Mouse (Mus musculus): Measurements from ENCODE around the gene Spo11. TPM values are rescaled to one million over a fixed set of nuclear protein-coding genes. Genes with fewer than 3 reads are reported as not detected.

Spo11 gene
- total RNA-seq, 1 experiment = 0.13 TPM

- Histone ChIP-seq H3K9me3 (ENCODE audit: control insufficient read depth, insufficient read depth, low read depth, low read length) (no peaks in the 10 kb centered on the region), H3K4me1 (ENCODE audit: control insufficient read depth in 2 of 2, insufficient read depth in 2 of 2, low read length in 2 of 2, poor library complexity in 1 of 2) (peaks cover 3 to 15% of the 10 kb centered on the region in 2 experiments; a peak in 3 of 4 replicates), H3K36me3 (ENCODE audit: control insufficient read depth, insufficient read depth, low read length, poor library complexity, severe bottlenecking) (no peaks in the 10 kb centered on the region), H3K4me3 (ENCODE audit: insufficient read depth in 1 of 2, low read depth in 1 of 2, low read length in 2 of 2, poor library complexity in 1 of 2, severe bottlenecking in 1 of 2) (no peak overlapping the region), H3K9ac (ENCODE audit: insufficient read depth, low read depth, low read length, poor library complexity, severe bottlenecking) (no peak overlapping the region), H3K27ac (ENCODE audit: insufficient read depth, low read depth, low read length, poor library complexity, severe bottlenecking) (no peak overlapping the region)
- TF ChIP-seq ZNF384 (IDR thresholded peaks at IDR 0.05; ENCODE audit: low read depth, low read length) (no peak), MAFK (IDR thresholded peaks at IDR 0.05; ENCODE audit: insufficient read depth, low read depth, low read length) (no peak), ZC3H11A (IDR thresholded peaks at IDR 0.05; ENCODE audit: borderline replicate concordance, low read depth, low read length) (no peak), HCFC1 (IDR thresholded peaks at IDR 0.05; ENCODE audit: borderline replicate concordance, insufficient read depth, low read length) (no peak), CHD2 (IDR thresholded peaks at IDR 0.05; ENCODE audit: low read depth, low read length) (no peak)
- in situ Hi-C loops (cut with MboI; ENCODE audit: low sequenced_read_pairs in 2 of 2, unreplicated experiment in 2 of 2) = no loop called here
- no peak for DNase-seq (ENCODE audit: low read depth, low spot score)
Observed at GRCm38 (mm10) chr2:172934420-172934788, 43.1 kb upstream of the Spo11 start.

- Histone ChIP-seq H3K4me3 (ENCODE audit: insufficient read depth in 1 of 2, low read depth in 1 of 2, low read length in 2 of 2, poor library complexity in 1 of 2, severe bottlenecking in 1 of 2) (peak overlapping the region in 1 of 2 experiments; percentile 21; a peak in 1 of 4 replicates), H3K9ac (ENCODE audit: insufficient read depth, low read depth, low read length, poor library complexity, severe bottlenecking) (peak overlapping the region; percentile 31; the same call in 1 of the 2 replicates), H3K9me3 (ENCODE audit: control insufficient read depth, insufficient read depth, low read depth, low read length) (no peaks in the 10 kb centered on the region), H3K27ac (ENCODE audit: insufficient read depth, low read depth, low read length, poor library complexity, severe bottlenecking) (no peak overlapping the region), H3K36me3 (ENCODE audit: control insufficient read depth, insufficient read depth, low read length, poor library complexity, severe bottlenecking) (no peaks in the 10 kb centered on the region), H3K4me1 (ENCODE audit: control insufficient read depth in 2 of 2, insufficient read depth in 2 of 2, low read length in 2 of 2, poor library complexity in 1 of 2) (peaks cover 3 to 15% of the 10 kb centered on the region in 2 experiments; a peak in 2 of 4 replicates)
- in situ Hi-C loops (cut with MboI; ENCODE audit: low sequenced_read_pairs in 2 of 2, unreplicated experiment in 2 of 2) = no loop called here
- TF ChIP-seq CHD2 (IDR thresholded peaks at IDR 0.05; ENCODE audit: low read depth, low read length) (no peak), MAFK (IDR thresholded peaks at IDR 0.05; ENCODE audit: insufficient read depth, low read depth, low read length) (no peak), ZC3H11A (IDR thresholded peaks at IDR 0.05; ENCODE audit: borderline replicate concordance, low read depth, low read length) (no peak), ZNF384 (IDR thresholded peaks at IDR 0.05; ENCODE audit: low read depth, low read length) (no peak), HCFC1 (IDR thresholded peaks at IDR 0.05; ENCODE audit: borderline replicate concordance, insufficient read depth, low read length) (no peak)
- DNase-seq (ENCODE audit: low read depth, low spot score) = no peak
Observed at GRCm38 (mm10) chr2:172934891-172935740, 42.4 kb upstream of the Spo11 start.

GRCm38 (mm10) chr2:172935776-172936562, 41.5 kb upstream of the Spo11 start:
- DNase-seq (ENCODE audit: low read depth, low spot score) = no peak
- no peaks in the 10 kb centered on the region for H3K36me3 ChIP-seq (ENCODE audit: control insufficient read depth, insufficient read depth, low read length, poor library complexity, severe bottlenecking)
- H3K27ac ChIP-seq (ENCODE audit: insufficient read depth, low read depth, low read length, poor library complexity, severe bottlenecking) = no peak overlapping the region
- H3K4me3 ChIP-seq (ENCODE audit: insufficient read depth in 1 of 2, low read depth in 1 of 2, low read length in 2 of 2, poor library complexity in 1 of 2, severe bottlenecking in 1 of 2) = no peak overlapping the region
- TF ChIP-seq MAFK (IDR thresholded peaks at IDR 0.05; ENCODE audit: insufficient read depth, low read depth, low read length) (no peak), CHD2 (IDR thresholded peaks at IDR 0.05; ENCODE audit: low read depth, low read length) (no peak), ZNF384 (IDR thresholded peaks at IDR 0.05; ENCODE audit: low read depth, low read length) (no peak), ZC3H11A (IDR thresholded peaks at IDR 0.05; ENCODE audit: borderline replicate concordance, low read depth, low read length) (no peak), HCFC1 (IDR thresholded peaks at IDR 0.05; ENCODE audit: borderline replicate concordance, insufficient read depth, low read length) (no peak)
- H3K9ac ChIP-seq (ENCODE audit: insufficient read depth, low read depth, low read length, poor library complexity, severe bottlenecking) = no peak overlapping the region
- H3K9me3 ChIP-seq (ENCODE audit: control insufficient read depth, insufficient read depth, low read depth, low read length) = no peaks in the 10 kb centered on the region
- H3K4me1 ChIP-seq (ENCODE audit: control insufficient read depth in 2 of 2, insufficient read depth in 2 of 2, low read length in 2 of 2, poor library complexity in 1 of 2) = peaks cover 3 to 17% of the 10 kb centered on the region in 2 experiments; a peak in 2 of 4 replicates
- in situ Hi-C loops (cut with MboI; ENCODE audit: low sequenced_read_pairs in 2 of 2, unreplicated experiment in 2 of 2) = no loop called here

DNA sequence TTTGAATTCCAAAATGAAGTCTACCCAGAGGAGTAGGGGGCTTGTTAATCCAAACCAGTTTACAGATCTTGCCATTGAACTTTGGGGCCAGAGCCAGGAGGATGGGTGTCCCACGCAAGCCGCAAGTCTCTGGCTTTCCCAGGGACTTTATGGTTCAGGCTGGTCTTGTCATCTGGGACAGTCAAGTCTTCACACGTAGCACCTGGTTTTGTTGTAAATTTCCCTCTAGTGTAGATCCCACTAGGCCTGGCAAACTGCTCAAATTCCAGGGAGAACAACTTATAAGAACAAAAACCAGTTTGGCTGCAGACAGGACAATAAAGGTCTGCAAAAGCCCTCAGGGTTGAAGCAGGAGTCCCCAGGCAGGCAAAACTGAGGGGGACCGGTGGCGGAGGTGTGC, 40.7 kb upstream of the Spo11 start:
- TF ChIP-seq CHD2 (IDR thresholded peaks at IDR 0.05; ENCODE audit: low read depth, low read length) (no peak), HCFC1 (IDR thresholded peaks at IDR 0.05; ENCODE audit: borderline replicate concordance, insufficient read depth, low read length) (no peak), MAFK (IDR thresholded peaks at IDR 0.05; ENCODE audit: insufficient read depth, low read depth, low read length) (no peak), ZC3H11A (IDR thresholded peaks at IDR 0.05; ENCODE audit: borderline replicate concordance, low read depth, low read length) (no peak), ZNF384 (IDR thresholded peaks at IDR 0.05; ENCODE audit: low read depth, low read length) (no peak)
- Histone ChIP-seq H3K27ac (ENCODE audit: insufficient read depth, low read depth, low read length, poor library complexity, severe bottlenecking) (no peak overlapping the region), H3K9ac (ENCODE audit: insufficient read depth, low read depth, low read length, poor library complexity, severe bottlenecking) (no peak overlapping the region), H3K4me3 (ENCODE audit: insufficient read depth in 1 of 2, low read depth in 1 of 2, low read length in 2 of 2, poor library complexity in 1 of 2, severe bottlenecking in 1 of 2) (no peak overlapping the region), H3K4me1 (ENCODE audit: control insufficient read depth in 2 of 2, insufficient read depth in 2 of 2, low read length in 2 of 2, poor library complexity in 1 of 2) (peaks cover 3 to 18% of the 10 kb centered on the region in 2 experiments; a peak in 2 of 4 replicates), H3K36me3 (ENCODE audit: control insufficient read depth, insufficient read depth, low read length, poor library complexity, severe bottlenecking) (no peaks in the 10 kb centered on the region), H3K9me3 (ENCODE audit: control insufficient read depth, insufficient read depth, low read depth, low read length) (no peaks in the 10 kb centered on the region)
- no peak for DNase-seq (ENCODE audit: low read depth, low spot score)
- in situ Hi-C loops (cut with MboI; ENCODE audit: low sequenced_read_pairs in 2 of 2, unreplicated experiment in 2 of 2) = no loop called here
